Mouse (Mus musculus): ENCODE data around the gene Slc3a1.

Gene Slc3a1

GRCm38 (mm10) chr17:85028093-85028739, at the start of gene Slc3a1:
Slc3a1 (plus strand) TSS chr17:85028376.
- in situ Hi-C loops (cut with MboI; ENCODE audit: unreplicated experiment in 2 of 2): no loop called here

- in situ Hi-C loops (cut with MboI; ENCODE audit: unreplicated experiment in 2 of 2): no loop called here
These were observed 46.5 kb upstream of the Slc3a1 start for GRCm38 (mm10) chr17:84981721-84982120.

- in situ Hi-C loops (cut with MboI; ENCODE audit: unreplicated experiment in 2 of 2): no loop called here
These were observed 45.4 kb upstream of the Slc3a1 start for GRCm38 (mm10) chr17:84982735-84983134.

GRCm38 (mm10) chr17:84986368-84986767, 41.8 kb upstream of the Slc3a1 start:
- in situ Hi-C loops (cut with MboI; ENCODE audit: unreplicated experiment in 2 of 2): no loop called here

GRCm38 (mm10) chr17:84987834-84988410, 40.3 kb upstream of the Slc3a1 start:
- in situ Hi-C loops (cut with MboI; ENCODE audit: unreplicated experiment in 2 of 2): no loop called here

GRCm38 (mm10) chr17:84988514-84988913, 39.7 kb upstream of the Slc3a1 start:
- in situ Hi-C loops (cut with MboI; ENCODE audit: unreplicated experiment in 2 of 2): no loop called here

GRCm38 (mm10) chr17:84995844-84996243, 32.3 kb upstream of the Slc3a1 start:
- in situ Hi-C loops (cut with MboI; ENCODE audit: unreplicated experiment in 2 of 2): no loop called here

GRCm38 (mm10) chr17:84997639-84998038, 30.5 kb upstream of the Slc3a1 start:
- in situ Hi-C loops (cut with MboI; ENCODE audit: unreplicated experiment in 2 of 2): no loop called here

GRCm38 (mm10) chr17:84999636-85000035, 28.5 kb upstream of the Slc3a1 start:
- in situ Hi-C loops (cut with MboI; ENCODE audit: unreplicated experiment in 2 of 2): no loop called here

- in situ Hi-C loops (cut with MboI; ENCODE audit: unreplicated experiment in 2 of 2): no loop called here
These were observed 14.7 kb upstream of the Slc3a1 start for GRCm38 (mm10) chr17:85013485-85013884.

- in situ Hi-C loops (cut with MboI; ENCODE audit: unreplicated experiment in 2 of 2): no loop called here
These were observed 13.5 kb upstream of the Slc3a1 start for GRCm38 (mm10) chr17:85014632-85015031.

- in situ Hi-C loops (cut with MboI; ENCODE audit: unreplicated experiment in 2 of 2): no loop called here
These were observed 9.8 kb upstream of the Slc3a1 start for GRCm38 (mm10) chr17:85018344-85018743.

- in situ Hi-C loops (cut with MboI; ENCODE audit: unreplicated experiment in 2 of 2): no loop called here
These were observed 9.4 kb upstream of the Slc3a1 start for GRCm38 (mm10) chr17:85018794-85019193.

- in situ Hi-C loops (cut with MboI; ENCODE audit: unreplicated experiment in 2 of 2): no loop called here
These were observed 7.8 kb upstream of the Slc3a1 start for GRCm38 (mm10) chr17:85020343-85020742.

GRCm38 (mm10) chr17:85023247-85024167, 4.7 kb upstream of the Slc3a1 start:
- in situ Hi-C loops (cut with MboI; ENCODE audit: unreplicated experiment in 2 of 2): no loop called here

GRCm38 (mm10) chr17:85024237-85024636, 3.9 kb upstream of the Slc3a1 start:
- in situ Hi-C loops (cut with MboI; ENCODE audit: unreplicated experiment in 2 of 2): no loop called here

GRCm38 (mm10) chr17:85025151-85025550, 3.0 kb upstream of the Slc3a1 start:
- in situ Hi-C loops (cut with MboI; ENCODE audit: unreplicated experiment in 2 of 2): no loop called here

- in situ Hi-C loops (cut with MboI; ENCODE audit: unreplicated experiment in 2 of 2): no loop called here
These were observed 1.7 kb upstream of the Slc3a1 start for GRCm38 (mm10) chr17:85026436-85026835.

- in situ Hi-C loops (cut with MboI; ENCODE audit: unreplicated experiment in 2 of 2): no loop called here
These were observed 929 bp upstream of the Slc3a1 start for GRCm38 (mm10) chr17:85027247-85027646.

GRCm38 (mm10) chr17:85028797-85029196, 621 bp downstream of the Slc3a1 start:
- in situ Hi-C loops (cut with MboI; ENCODE audit: unreplicated experiment in 2 of 2): no loop called here

- in situ Hi-C loops (cut with MboI; ENCODE audit: unreplicated experiment in 2 of 2): no loop called here
These were observed 2.5 kb downstream of the Slc3a1 start for GRCm38 (mm10) chr17:85030651-85031050.
